ENCODE assay signal across 19 mouse cellular contexts in genomic region chr15:27519857-27520256, GRCm38 (mm10).
"Had no signal": no experiment of that assay in that cellular context is flagged by ENCODE, and none has a peak within 500 bp of the region (broad histone marks: within the 10 kb centered on the region; RNA-seq: fewer than 3 reads in every experiment).

No protein-coding gene starts in this region.

- H3K27me3 ChIP-seq: intestine, embryonic 15.5 days; limb, embryonic 13.5 days; liver, embryonic 13.5 days; midbrain, embryonic 13.5 days had no signal

- H3K27ac ChIP-seq: intestine, embryonic 15.5 days; kidney, postnatal 0 days; layer of hippocampus, adult 2 months; left cerebral cortex, adult 2 months; limb, embryonic 10.5 days; limb, embryonic 13.5 days; liver, embryonic 13.5 days; midbrain, embryonic 10.5 days; midbrain, embryonic 13.5 days had no signal

- H3K4me1 ChIP-seq: intestine, embryonic 15.5 days; limb, embryonic 13.5 days had no signal

- H3K36me3 ChIP-seq: intestine, embryonic 15.5 days; limb, embryonic 10.5 days; limb, embryonic 13.5 days; liver, embryonic 13.5 days; midbrain, embryonic 10.5 days; midbrain, embryonic 13.5 days had no signal

- DNase-seq: kidney, adult 18-20 months; kidney, adult 9 months; kidney, postnatal 25 days; layer of hippocampus, adult 9-11 months; liver, embryonic 13.5 days; lung, embryonic 14.5 days; lung, postnatal 4 days; thymus, adult 18-20 months; thymus, postnatal 36 days had no signal

- H3K9me3 ChIP-seq: intestine, embryonic 15.5 days; limb, embryonic 10.5 days; limb, embryonic 13.5 days; liver, embryonic 13.5 days; megakaryocyte, embryonic 14.5 days; midbrain, embryonic 10.5 days; midbrain, embryonic 13.5 days had no signal

- ATAC-seq: intestine, embryonic 15.5 days; lung, postnatal 0 days; midbrain, embryonic 13.5 days had no signal

- H3K4me3 ChIP-seq: intestine, embryonic 15.5 days; layer of hippocampus, adult 2 months; left cerebral cortex, adult 2 months; limb, embryonic 10.5 days; limb, embryonic 13.5 days; liver, embryonic 13.5 days; megakaryocyte, embryonic 14.5 days; midbrain, embryonic 10.5 days; midbrain, embryonic 13.5 days had no signal

- H3K9ac ChIP-seq: intestine, embryonic 15.5 days; limb, embryonic 13.5 days; liver, embryonic 13.5 days; lung, embryonic 14.5 days; midbrain, embryonic 13.5 days had no signal

- H3K4me2 ChIP-seq: intestine, embryonic 15.5 days; limb, embryonic 13.5 days; liver, embryonic 13.5 days; lung, embryonic 14.5 days; midbrain, embryonic 13.5 days had no signal
